Mouse (Mus musculus) midbrain, embryonic 15.5 days (tissue): ENCODE data around the gene Tas2r144. TPM values are rescaled to one million over a fixed set of nuclear protein-coding genes. Genes with fewer than 3 reads are reported as not detected.

ENCODE experiments used
- ATAC-seq: fragments of 200-750 bp; cut with Nextera tagmentation; replicated peaks from 2 replicates; pipeline ENCODE4 v1.8.0; 2017; ENCODE audit warnings: moderate TSS enrichment
- H3K27ac ChIP-seq: fragments of 300-500 bp; sonication (generic); 2 replicates; pipeline ENCODE4 v1.5.1; 2015; ENCODE audit warnings: mild to moderate bottlenecking, inconsistent platforms
- H3K27me3 ChIP-seq: fragments of 300-500 bp; sonication (generic); replicated peaks from 2 replicates; pipeline ENCODE4 v1.6.1; 2015; ENCODE audit warnings: inconsistent platforms
- H3K36me3 ChIP-seq: fragments of 300-500 bp; sonication (generic); replicated peaks from 2 replicates; pipeline ENCODE4 v1.6.1; 2015; ENCODE audit warnings: inconsistent platforms
- H3K4me1 ChIP-seq: fragments of 300-500 bp; sonication (generic); 2 replicates; pipeline ENCODE4 v1.6.1; 2015; ENCODE audit warnings: inconsistent platforms
- H3K4me2 ChIP-seq: fragments of 300-500 bp; sonication (generic); 2 replicates; pipeline ENCODE4 v1.6.1; 2015; ENCODE audit warnings: inconsistent platforms, mild to moderate bottlenecking, moderate library complexity
- H3K4me3 ChIP-seq: fragments of 300-500 bp; sonication (generic); 2 replicates; pipeline ENCODE4 v1.5.1; 2015; ENCODE audit warnings: mild to moderate bottlenecking, inconsistent platforms
- H3K9ac ChIP-seq: fragments of 300-500 bp; sonication (generic); 2 replicates; pipeline ENCODE4 v1.6.1; 2015; ENCODE audit warnings: mild to moderate bottlenecking, inconsistent platforms
- H3K9me3 ChIP-seq: fragments of 300-500 bp; sonication (generic); 2 replicates; pipeline ENCODE4 v1.6.1; 2016; ENCODE audit warnings: inconsistent platforms
- WGBS: fragments of 180-500 bp; shearing (Covaris S2); methylation state at CpG from one replicate; pipeline ENCODE4 v1.1.7; 2015; ENCODE audit warnings: mixed read lengths; 5-methylcytosine and 5-hydroxymethylcytosine counted together
- polyA plus RNA-seq: library from polyadenylated mRNA; unstranded; fragments of >200 nt; fragmentation: Nextera tagmentation; extraction: Ambion mirVana; gene quantifications from 2 replicates; pipeline ENCODE4 v1.2.1, GENCODE M21; 2015

Tas2r144 gene
- polyA plus RNA-seq, 1 experiment from 2014 or later: not detected

- peak within 1 kb of the TSS; percentile 83 for H3K4me2 ChIP-seq
- H3K27ac ChIP-seq: no peak within 1 kb of the TSS
- 0 out of 2 replicates have a peak, but pooled peaks cover 6% of the 10 kb centered on the region for H3K27me3 ChIP-seq
- H3K36me3 ChIP-seq: no peaks in the 10 kb centered on the region
- 3% methylated on average over 28 of the region's 28 CpGs for WGBS
- no peaks in the 10 kb centered on the region for H3K9me3 ChIP-seq
- peak within 1 kb of the TSS; percentile 42 for H3K9ac ChIP-seq
- peak within 1 kb of the TSS; percentile 47 for H3K4me3 ChIP-seq
- peaks cover 6% of the 10 kb centered on the region for H3K4me1 ChIP-seq
- peak; percentile 100 for ATAC-seq
Observed at GRCm38 (mm10) chr6:42245711-42246353, 30.7 kb downstream of the Tas2r144 start, which contains the start of gene Gstk1. Gene Gstk1, plus strand, starts transcription at chr6:42245935.

- no peaks in the 10 kb centered on the region for H3K9me3 ChIP-seq
- peak overlapping the region; percentile 17 for H3K4me3 ChIP-seq
- 12% methylated on average over 8 of the region's 8 CpGs for WGBS
- 0 out of 2 replicates have a peak, but pooled peaks cover 6% of the 10 kb centered on the region for H3K27me3 ChIP-seq
- no peak overlapping the region for H3K9ac ChIP-seq
- peaks cover 6% of the 10 kb centered on the region for H3K4me1 ChIP-seq
- H3K27ac ChIP-seq: no peak overlapping the region
- H3K36me3 ChIP-seq: no peaks in the 10 kb centered on the region
- ATAC-seq: peak; percentile 12; the same call in 1 of the 2 replicates
- peak overlapping the region; percentile 26 for H3K4me2 ChIP-seq
Observed at GRCm38 (mm10) chr6:42247173-42247572, 32.0 kb downstream of the Tas2r144 start.

GRCm38 (mm10) chr6:42247981-42248380 lies 32.9 kb downstream of the Tas2r144 start:
- H3K9ac ChIP-seq: no peak overlapping the region
- no peak for ATAC-seq
- H3K27ac ChIP-seq: no peak overlapping the region
- peaks cover 6% of the 10 kb centered on the region for H3K4me1 ChIP-seq
- no peaks in the 10 kb centered on the region for H3K9me3 ChIP-seq
- WGBS: 86% methylated on average over 1 of the region's 1 CpGs
- peak overlapping the region; percentile 17; the same call in 1 of the 2 replicates for H3K4me3 ChIP-seq
- peak overlapping the region; percentile 26 for H3K4me2 ChIP-seq
- 0 out of 2 replicates have a peak, but pooled peaks cover 6% of the 10 kb centered on the region for H3K27me3 ChIP-seq
- H3K36me3 ChIP-seq: no peaks in the 10 kb centered on the region

GRCm38 (mm10) chr6:42251791-42252190 lies 36.7 kb downstream of the Tas2r144 start:
- WGBS: 92% methylated on average over 4 of the region's 4 CpGs
- no peak for ATAC-seq
- H3K27ac ChIP-seq: no peak overlapping the region

GRCm38 (mm10) chr6:42253103-42253502 lies 38.0 kb downstream of the Tas2r144 start:
- H3K36me3 ChIP-seq: no peaks in the 10 kb centered on the region
- no peak overlapping the region for H3K27ac ChIP-seq
- no peak overlapping the region for H3K4me3 ChIP-seq
- H3K4me1 ChIP-seq: no peaks in the 10 kb centered on the region
- H3K27me3 ChIP-seq: 0 out of 2 replicates have a peak, but pooled peaks cover 3% of the 10 kb centered on the region
- no peaks in the 10 kb centered on the region for H3K9me3 ChIP-seq
- no peak overlapping the region for H3K4me2 ChIP-seq
- ATAC-seq: no peak
- 86% methylated on average over 2 of the region's 2 CpGs for WGBS
- H3K9ac ChIP-seq: no peak overlapping the region

More at GRCm38 (mm10) chr6:42251791-42252190, 36.7 kb downstream of the Tas2r144 start:
- H3K4me3 ChIP-seq: no peak overlapping the region
- H3K27me3 ChIP-seq: 0 out of 2 replicates have a peak, but pooled peaks cover 3% of the 10 kb centered on the region
- no peaks in the 10 kb centered on the region for H3K36me3 ChIP-seq
- no peak overlapping the region for H3K4me2 ChIP-seq
- H3K4me1 ChIP-seq: no peaks in the 10 kb centered on the region
- no peak overlapping the region for H3K9ac ChIP-seq
- H3K9me3 ChIP-seq: no peaks in the 10 kb centered on the region

GRCm38 (mm10) chr6:42257303-42257863 lies 42.3 kb downstream of the Tas2r144 start:
- Histone ChIP-seq H3K9me3 (no peaks in the 10 kb centered on the region), H3K36me3 (no peaks in the 10 kb centered on the region), H3K4me3 (no peak overlapping the region), H3K4me1 (no peaks in the 10 kb centered on the region), H3K27me3 (no peaks in the 10 kb centered on the region), H3K4me2 (no peak overlapping the region), H3K9ac (no peak overlapping the region), H3K27ac (no peak overlapping the region)
- 0 out of 2 replicates have a peak, but pooled peaks have one; percentile 62 for ATAC-seq
- WGBS: 19% methylated on average over 11 of the region's 11 CpGs

- H3K4me3 ChIP-seq: no peak overlapping the region
- H3K9ac ChIP-seq: no peak overlapping the region
- H3K4me1 ChIP-seq: peaks cover 4% of the 10 kb centered on the region; the same call in 1 of the 2 replicates
- H3K4me2 ChIP-seq: no peak overlapping the region
- H3K36me3 ChIP-seq: no peaks in the 10 kb centered on the region
- no peak overlapping the region for H3K27ac ChIP-seq
- no peaks in the 10 kb centered on the region for H3K9me3 ChIP-seq
- 78% methylated on average over 6 of the region's 6 CpGs for WGBS
- no peak for ATAC-seq
- H3K27me3 ChIP-seq: no peaks in the 10 kb centered on the region
Observed at GRCm38 (mm10) chr6:42260430-42260829, 45.3 kb downstream of the Tas2r144 start.

- no peak within 1 kb of the TSS for H3K9ac ChIP-seq
- no peak for ATAC-seq
- no peaks in the 10 kb centered on the region for H3K27me3 ChIP-seq
- no peak within 1 kb of the TSS for H3K27ac ChIP-seq
- no peaks in the 10 kb centered on the region for H3K36me3 ChIP-seq
- H3K4me3 ChIP-seq: no peak within 1 kb of the TSS
- no peaks in the 10 kb centered on the region for H3K9me3 ChIP-seq
- no peak within 1 kb of the TSS for H3K4me2 ChIP-seq
- 20% methylated on average over 20 of the region's 20 CpGs for WGBS
- H3K4me1 ChIP-seq: peaks cover 9% of the 10 kb centered on the region
Observed at GRCm38 (mm10) chr6:42261524-42262170, 46.5 kb downstream of the Tas2r144 start, which contains the start of gene Tmem139. Gene Tmem139, plus strand, starts transcription at chr6:42261970.

- Histone ChIP-seq H3K9ac (peak within 1 kb of the TSS; percentile 80), H3K4me2 (peak within 1 kb of the TSS; percentile 78), H3K4me3 (peak within 1 kb of the TSS; percentile 62), H3K27me3 (no peaks in the 10 kb centered on the region), H3K9me3 (no peaks in the 10 kb centered on the region), H3K36me3 (peaks cover 22% of the 10 kb centered on the region), H3K4me1 (peaks cover 21% of the 10 kb centered on the region), H3K27ac (peak within 1 kb of the TSS; percentile 91)
- ATAC-seq: peak; percentile 99
- WGBS: 1% methylated on average over 44 of the region's 51 CpGs
Observed at GRCm38 (mm10) chr6:42264626-42265312, 49.6 kb downstream of the Tas2r144 start, which contains the start of gene Casp2. Gene Casp2, plus strand, starts transcription at chr6:42264985.
